Mouse (Mus musculus): Measurements from ENCODE around the gene Mettl25. TPM values are rescaled to one million over a fixed set of nuclear protein-coding genes. Genes with fewer than 3 reads are reported as not detected.
A peak's percentile ranks its signal among the peaks of the same experiment; 100 is the strongest.

The Mettl25 gene
- polyA plus RNA-seq, 1 experiment from 2014 or later, result 19.1 TPM

DNA sequence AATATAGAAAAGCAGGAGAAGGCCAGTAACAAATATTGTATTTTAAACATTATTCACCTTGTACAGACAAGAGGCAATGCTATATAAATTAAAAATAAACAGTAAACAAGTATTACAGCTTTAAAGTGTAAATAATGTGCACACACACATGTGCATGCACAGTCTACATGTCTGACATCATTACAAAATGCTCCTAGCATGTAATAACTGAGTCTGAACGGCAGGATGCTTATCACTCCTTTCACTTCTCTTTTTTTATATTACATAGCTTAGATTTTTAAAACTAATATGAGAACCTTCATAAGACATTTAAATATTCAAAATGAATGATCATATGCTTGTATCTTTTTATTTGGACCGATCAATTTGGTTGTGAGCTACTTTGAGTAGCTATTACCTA is 77.2 kb downstream of the Mettl25 start:
- Histone ChIP-seq H3K4me2 (ENCODE audit: low read depth, low read length) (no peak overlapping the region), H3K9me3 (ENCODE audit: control insufficient read depth, low read length) (no peaks in the 10 kb centered on the region), H3K36me3 (ENCODE audit: control insufficient read depth, insufficient read depth, low read length) (no peaks in the 10 kb centered on the region), H3K27me3 (ENCODE audit: control insufficient read depth, insufficient read depth, low read length) (no peaks in the 10 kb centered on the region), H3K9ac (replicated peaks; ENCODE audit: low read depth, low read length) (no peak overlapping the region), H3K4me1 (ENCODE audit: control insufficient read depth, insufficient read depth, low read length) (no peaks in the 10 kb centered on the region), H3K4me3 (ENCODE audit: low read depth, low read length) (no peak overlapping the region), H3K27ac (ENCODE audit: low read depth, low read length) (no peak overlapping the region)
- ATAC-seq (ENCODE audit: low read depth), result no peak
- 90% methylated on average over 2 of the region's 2 CpGs for WGBS

DNA sequence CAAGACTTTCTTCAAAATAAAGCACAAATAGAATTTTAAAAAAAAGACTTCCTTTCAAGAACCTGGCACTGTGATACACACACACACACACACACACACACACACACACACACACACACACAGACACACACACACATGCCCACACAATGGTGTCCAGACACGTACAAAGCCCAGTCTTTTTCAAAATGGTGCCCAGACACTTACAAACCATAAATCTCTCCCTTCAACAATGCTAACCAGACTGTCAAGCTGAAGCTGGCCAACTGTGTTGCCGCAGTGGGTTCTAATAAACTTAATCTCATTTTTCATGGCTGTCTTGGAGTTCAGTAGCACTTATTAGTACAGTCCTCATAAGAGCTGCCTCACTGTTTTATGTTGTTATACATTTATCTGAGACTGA is 80.7 kb downstream of the Mettl25 start:
- peak; percentile 73; the same call in 1 of the 2 replicates for ATAC-seq (ENCODE audit: low read depth)
- Histone ChIP-seq H3K9ac (replicated peaks; ENCODE audit: low read depth, low read length) (no peak overlapping the region), H3K9me3 (ENCODE audit: control insufficient read depth, low read length) (no peaks in the 10 kb centered on the region), H3K36me3 (ENCODE audit: control insufficient read depth, insufficient read depth, low read length) (no peaks in the 10 kb centered on the region), H3K4me3 (ENCODE audit: low read depth, low read length) (no peak overlapping the region), H3K4me1 (ENCODE audit: control insufficient read depth, insufficient read depth, low read length) (no peaks in the 10 kb centered on the region), H3K27me3 (ENCODE audit: control insufficient read depth, insufficient read depth, low read length) (no peaks in the 10 kb centered on the region), H3K27ac (ENCODE audit: low read depth, low read length) (no peak overlapping the region), H3K4me2 (ENCODE audit: low read depth, low read length) (no peak overlapping the region)
- WGBS, result 7% methylated on average over 2 of the region's 2 CpGs

DNA sequence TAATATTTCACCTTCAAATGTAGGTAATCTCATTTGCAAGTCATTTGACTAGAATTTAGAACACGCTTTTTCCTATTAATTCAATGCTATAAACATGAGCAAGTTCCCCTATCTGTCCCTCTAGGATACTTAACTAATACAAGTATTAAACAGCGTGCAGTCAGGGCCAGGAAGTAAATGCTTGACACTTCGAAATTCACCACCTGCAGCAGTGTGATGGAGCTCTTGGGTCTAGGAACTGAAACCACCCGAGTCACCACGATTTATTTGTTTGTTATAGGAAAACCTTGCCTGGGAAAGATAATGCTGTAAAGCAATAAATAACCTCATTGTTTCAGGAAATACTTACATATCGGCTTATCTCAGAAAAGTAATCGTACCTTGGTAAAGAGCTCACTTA is 81.1 kb downstream of the Mettl25 start:
- H3K27ac ChIP-seq (ENCODE audit: low read depth, low read length), result no peak overlapping the region
- H3K9me3 ChIP-seq (ENCODE audit: control insufficient read depth, low read length), result no peaks in the 10 kb centered on the region
- no peak overlapping the region for H3K4me2 ChIP-seq (ENCODE audit: low read depth, low read length)
- no peaks in the 10 kb centered on the region for H3K36me3 ChIP-seq (ENCODE audit: control insufficient read depth, insufficient read depth, low read length)
- no peak overlapping the region for H3K4me3 ChIP-seq (ENCODE audit: low read depth, low read length)
- no peak overlapping the region for H3K9ac ChIP-seq (replicated peaks; ENCODE audit: low read depth, low read length)
- peak; percentile 46; the same call in 1 of the 2 replicates for ATAC-seq (ENCODE audit: low read depth)
- H3K4me1 ChIP-seq (ENCODE audit: control insufficient read depth, insufficient read depth, low read length), result no peaks in the 10 kb centered on the region
- H3K27me3 ChIP-seq (ENCODE audit: control insufficient read depth, insufficient read depth, low read length), result no peaks in the 10 kb centered on the region
- 50% methylated on average over 7 of the region's 7 CpGs for WGBS

- WGBS, result 77% methylated on average over 5 of the region's 5 CpGs
- Histone ChIP-seq H3K4me2 (ENCODE audit: low read depth, low read length) (no peak overlapping the region), H3K9ac (replicated peaks; ENCODE audit: low read depth, low read length) (no peak overlapping the region), H3K4me3 (ENCODE audit: low read depth, low read length) (no peak overlapping the region), H3K36me3 (ENCODE audit: control insufficient read depth, insufficient read depth, low read length) (no peaks in the 10 kb centered on the region), H3K4me1 (ENCODE audit: control insufficient read depth, insufficient read depth, low read length) (no peaks in the 10 kb centered on the region), H3K27me3 (ENCODE audit: control insufficient read depth, insufficient read depth, low read length) (no peaks in the 10 kb centered on the region), H3K27ac (ENCODE audit: low read depth, low read length) (no peak overlapping the region), H3K9me3 (ENCODE audit: control insufficient read depth, low read length) (no peaks in the 10 kb centered on the region)
- ATAC-seq (ENCODE audit: low read depth), result no peak
These were observed 87.2 kb downstream of the Mettl25 start for GRCm38 (mm10) chr10:105753831-105754605.

- WGBS, result 84% methylated on average over 1 of the region's 1 CpGs
- no peak overlapping the region for H3K4me2 ChIP-seq (ENCODE audit: low read depth, low read length)
- H3K27me3 ChIP-seq (ENCODE audit: control insufficient read depth, insufficient read depth, low read length), result no peaks in the 10 kb centered on the region
- H3K4me3 ChIP-seq (ENCODE audit: low read depth, low read length), result no peak overlapping the region
- no peaks in the 10 kb centered on the region for H3K9me3 ChIP-seq (ENCODE audit: control insufficient read depth, low read length)
- H3K36me3 ChIP-seq (ENCODE audit: control insufficient read depth, insufficient read depth, low read length), result no peaks in the 10 kb centered on the region
- H3K27ac ChIP-seq (ENCODE audit: low read depth, low read length), result no peak overlapping the region
- H3K4me1 ChIP-seq (ENCODE audit: control insufficient read depth, insufficient read depth, low read length), result no peaks in the 10 kb centered on the region
- ATAC-seq (ENCODE audit: low read depth), result no peak
- H3K9ac ChIP-seq (replicated peaks; ENCODE audit: low read depth, low read length), result no peak overlapping the region
These were observed 95.2 kb downstream of the Mettl25 start for GRCm38 (mm10) chr10:105746019-105746418.

DNA sequence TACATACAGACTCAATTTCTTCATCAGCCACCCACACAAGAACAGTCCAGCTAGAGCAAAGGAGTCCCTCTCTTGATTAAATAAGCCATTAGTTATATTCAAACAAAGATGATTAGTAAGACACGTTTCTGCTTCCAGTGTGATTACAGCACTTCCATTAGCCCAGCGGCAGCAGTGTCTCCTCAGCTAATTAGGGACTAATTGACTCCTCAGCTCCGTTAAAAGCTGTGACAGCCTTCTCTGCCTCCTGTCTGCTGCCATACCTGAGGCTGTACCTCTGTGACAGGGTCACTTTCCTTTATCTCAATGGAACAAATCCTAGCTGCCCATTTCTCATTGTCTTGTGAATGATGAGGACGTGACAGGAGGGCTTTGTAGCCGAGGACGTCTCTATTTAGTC is 99.4 kb downstream of the Mettl25 start:
- Histone ChIP-seq H3K9me3 (ENCODE audit: control insufficient read depth, low read length) (no peaks in the 10 kb centered on the region), H3K27ac (ENCODE audit: low read depth, low read length) (no peak overlapping the region), H3K27me3 (ENCODE audit: control insufficient read depth, insufficient read depth, low read length) (no peaks in the 10 kb centered on the region), H3K4me2 (ENCODE audit: low read depth, low read length) (no peak overlapping the region), H3K9ac (replicated peaks; ENCODE audit: low read depth, low read length) (no peak overlapping the region), H3K36me3 (ENCODE audit: control insufficient read depth, insufficient read depth, low read length) (no peaks in the 10 kb centered on the region), H3K4me3 (ENCODE audit: low read depth, low read length) (no peak overlapping the region), H3K4me1 (ENCODE audit: control insufficient read depth, insufficient read depth, low read length) (no peaks in the 10 kb centered on the region)
- WGBS, result 56% methylated on average over 6 of the region's 6 CpGs
- peak; percentile 56; the same call in 1 of the 2 replicates for ATAC-seq (ENCODE audit: low read depth)

DNA sequence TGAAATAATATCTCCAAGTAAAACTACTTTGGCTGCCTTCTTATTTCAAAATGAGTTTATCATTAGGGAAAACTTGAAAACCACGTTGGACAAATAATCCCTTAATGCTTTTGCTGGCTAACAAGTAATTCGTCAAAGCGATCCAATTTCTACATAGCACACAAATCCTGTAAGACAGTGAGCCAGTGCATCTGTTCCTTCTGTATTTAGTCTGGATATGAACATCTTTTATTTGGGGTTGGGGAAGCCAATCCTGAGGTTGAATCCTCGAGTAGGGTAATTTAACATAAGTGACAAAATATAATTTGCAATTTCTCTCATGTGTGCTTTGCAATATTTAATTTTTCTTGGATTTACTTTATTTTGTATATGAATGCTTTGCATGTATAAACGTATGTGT is 102.2 kb downstream of the Mettl25 start:
- ATAC-seq (ENCODE audit: low read depth), result no peak
- Histone ChIP-seq H3K27me3 (ENCODE audit: control insufficient read depth, insufficient read depth, low read length) (no peaks in the 10 kb centered on the region), H3K4me2 (ENCODE audit: low read depth, low read length) (no peak overlapping the region), H3K27ac (ENCODE audit: low read depth, low read length) (no peak overlapping the region), H3K9me3 (ENCODE audit: control insufficient read depth, low read length) (no peaks in the 10 kb centered on the region), H3K4me1 (ENCODE audit: control insufficient read depth, insufficient read depth, low read length) (no peaks in the 10 kb centered on the region), H3K9ac (replicated peaks; ENCODE audit: low read depth, low read length) (no peak overlapping the region), H3K4me3 (ENCODE audit: low read depth, low read length) (no peak overlapping the region), H3K36me3 (ENCODE audit: control insufficient read depth, insufficient read depth, low read length) (no peaks in the 10 kb centered on the region)
- 83% methylated on average over 5 of the region's 5 CpGs for WGBS

DNA sequence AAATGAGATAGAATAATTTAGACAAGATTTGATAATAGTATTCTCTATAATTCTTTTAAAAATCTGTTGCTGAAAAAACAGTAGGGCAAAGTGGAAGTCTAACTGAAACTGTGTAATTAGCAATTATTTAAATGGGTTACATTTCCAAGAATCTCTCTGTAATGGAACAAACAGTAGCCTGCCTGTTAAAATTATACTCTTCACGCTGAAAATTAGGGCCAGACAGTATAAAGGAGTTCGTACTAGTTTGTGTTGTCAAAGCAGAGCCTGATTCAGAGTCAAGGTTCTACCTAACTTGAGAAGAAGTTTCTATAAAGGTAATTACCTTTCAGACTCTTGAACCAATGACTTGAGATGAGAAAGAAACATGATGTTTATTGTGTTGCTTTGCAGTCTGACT is 113.4 kb downstream of the Mettl25 start:
- Histone ChIP-seq H3K4me1 (ENCODE audit: control insufficient read depth, insufficient read depth, low read length) (no peaks in the 10 kb centered on the region), H3K9me3 (ENCODE audit: control insufficient read depth, low read length) (no peaks in the 10 kb centered on the region), H3K4me2 (ENCODE audit: low read depth, low read length) (no peak overlapping the region), H3K27ac (ENCODE audit: low read depth, low read length) (no peak overlapping the region), H3K4me3 (ENCODE audit: low read depth, low read length) (no peak overlapping the region), H3K36me3 (ENCODE audit: control insufficient read depth, insufficient read depth, low read length) (no peaks in the 10 kb centered on the region), H3K9ac (replicated peaks; ENCODE audit: low read depth, low read length) (no peak overlapping the region), H3K27me3 (ENCODE audit: control insufficient read depth, insufficient read depth, low read length) (no peaks in the 10 kb centered on the region)
- 63% methylated on average over 2 of the region's 2 CpGs for WGBS
- no peak for ATAC-seq (ENCODE audit: low read depth)

GRCm38 (mm10) chr10:105727353-105727752 is 113.8 kb downstream of the Mettl25 start:
- H3K4me1 ChIP-seq (ENCODE audit: control insufficient read depth, insufficient read depth, low read length), result no peaks in the 10 kb centered on the region
- WGBS, result 41% methylated on average over 6 of the region's 6 CpGs
- no peaks in the 10 kb centered on the region for H3K9me3 ChIP-seq (ENCODE audit: control insufficient read depth, low read length)
- H3K27me3 ChIP-seq (ENCODE audit: control insufficient read depth, insufficient read depth, low read length), result no peaks in the 10 kb centered on the region
- no peak overlapping the region for H3K27ac ChIP-seq (ENCODE audit: low read depth, low read length)
- no peak overlapping the region for H3K4me2 ChIP-seq (ENCODE audit: low read depth, low read length)
- H3K4me3 ChIP-seq (ENCODE audit: low read depth, low read length), result no peak overlapping the region
- H3K36me3 ChIP-seq (ENCODE audit: control insufficient read depth, insufficient read depth, low read length), result no peaks in the 10 kb centered on the region
- no peak overlapping the region for H3K9ac ChIP-seq (replicated peaks; ENCODE audit: low read depth, low read length)
- peak; percentile 28; the same call in 1 of the 2 replicates for ATAC-seq (ENCODE audit: low read depth)

Measured in neural tube, embryonic 14.5 days (tissue).